Mouse (Mus musculus) 3134 (cell line): ENCODE measurements around the gene Gm20831.
"Not testable (repeated sequence)": the region's sequence is repeated elsewhere in the genome, so short reads cannot be mapped to it uniquely, and the experiment has no call there.

Experiments
- DNase-seq: peaks from one replicate; pipeline ENCODE4 v3.0.0-alpha.2; 2011; ENCODE audit warnings: low spot score; ENCODE audit not compliant: insufficient read length; ENCODE audit errors: extremely low read depth

Gene Gm20831

GRCm38 (mm10) chrY:17874441-17874840 is at the start of gene Gm20831, which contains the start of gene Gm20772:
Gene Gm20831 (plus strand): TSS chrY:17874741.
Gene Gm20772 (plus strand): TSS chrY:17874741.
- not testable (repeated sequence) for DNase-seq

- DNase-seq: not testable (repeated sequence)
These were observed 28.4 kb upstream of the Gm20831 start, which contains the start of gene Gm21904 for GRCm38 (mm10) chrY:17846166-17846565. Gene Gm21904 (minus strand): TSS chrY:17846266.

GRCm38 (mm10) chrY:17937230-17937629 is 62.7 kb downstream of the Gm20831 start, which contains the start of gene Srsy:
Gene Srsy (minus strand): TSS chrY:17937330.
- DNase-seq: not testable (repeated sequence)
